Mouse (Mus musculus): Measurements from ENCODE around the gene Olfr1309.
"Not testable (repeated sequence)": the region's sequence is repeated elsewhere in the genome, so short reads cannot be mapped to it uniquely, and the experiment has no call there.

Gene Olfr1309

GRCm38 (mm10) chr2:111990181-111990580 lies at the start of gene Olfr1309:
Gene Olfr1309 (minus strand): TSS chr2:111990281.
- no peak for DNase-seq (ENCODE audit: low spot score in 2 of 2)

GRCm38 (mm10) chr2:112026971-112027370 lies 36.9 kb upstream of the Olfr1309 start:
- not testable (repeated sequence) for DNase-seq (ENCODE audit: low spot score in 2 of 2)

GRCm38 (mm10) chr2:112024312-112024711 lies 34.2 kb upstream of the Olfr1309 start, which contains the start of gene Olfr1311:
Gene Olfr1311 (minus strand): TSS chr2:112024412.
- DNase-seq (ENCODE audit: low spot score in 2 of 2): no peak

GRCm38 (mm10) chr2:112014900-112015299 lies 24.8 kb upstream of the Olfr1309 start:
- no peak for DNase-seq (ENCODE audit: low spot score in 2 of 2)

- no peak for DNase-seq (ENCODE audit: low spot score in 2 of 2)
These were observed 22.5 kb upstream of the Olfr1309 start, which contains the start of gene Olfr1310 for GRCm38 (mm10) chr2:112012608-112013007. Gene Olfr1310 (minus strand): TSS chr2:112012708.

DNA sequence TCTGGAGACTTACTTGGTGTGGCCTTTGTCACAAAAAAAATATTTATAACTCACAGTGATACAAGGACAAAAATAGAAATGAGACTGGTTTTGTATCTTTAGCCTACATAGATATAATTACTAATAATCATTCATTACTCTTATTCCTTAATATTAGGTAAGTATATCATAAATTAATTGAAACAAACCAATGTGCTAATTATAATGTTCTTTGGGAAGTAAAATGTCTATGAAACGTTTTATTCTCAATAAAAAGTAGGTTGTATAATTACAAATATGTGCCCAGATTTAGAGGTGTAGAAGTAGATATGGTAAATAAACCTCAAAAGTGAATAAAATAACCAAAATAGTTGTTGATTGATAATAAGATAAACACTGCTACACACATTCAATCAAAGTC lies 25.2 kb downstream of the Olfr1309 start, which contains the start of gene Olfr1308:
Gene Olfr1308, minus strand, starts transcription at position 101 of the 400 bp plus-strand sequence.
- DNase-seq (ENCODE audit: low spot score in 2 of 2): no peak

DNA sequence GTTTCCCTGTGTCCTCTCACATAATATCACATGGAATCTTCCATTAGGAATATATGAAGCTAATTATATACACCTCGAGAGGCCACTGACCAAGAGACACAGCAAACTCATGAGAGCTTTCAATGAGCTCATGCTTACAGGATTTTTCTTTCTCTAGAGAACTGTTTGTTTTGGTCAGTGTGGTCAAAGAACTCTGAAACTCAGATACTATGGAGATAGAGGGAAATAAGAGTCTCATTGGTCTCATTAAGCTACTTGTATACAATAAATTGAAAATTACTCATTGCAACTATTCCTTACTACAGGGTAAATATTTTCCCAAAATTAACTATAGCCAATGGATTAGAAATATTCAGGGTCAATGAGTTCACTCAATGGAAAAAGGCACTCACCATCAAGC lies 40.7 kb downstream of the Olfr1309 start, which contains the start of gene Olfr1307:
Gene Olfr1307, minus strand, starts transcription at position 101 of the 400 bp plus-strand sequence.
- DNase-seq (ENCODE audit: low spot score in 2 of 2): no peak

All from right cerebral cortex, postnatal 36 days (tissue).